ENCODE assay signal across 10 mouse cellular contexts in the genomic region with DNA sequence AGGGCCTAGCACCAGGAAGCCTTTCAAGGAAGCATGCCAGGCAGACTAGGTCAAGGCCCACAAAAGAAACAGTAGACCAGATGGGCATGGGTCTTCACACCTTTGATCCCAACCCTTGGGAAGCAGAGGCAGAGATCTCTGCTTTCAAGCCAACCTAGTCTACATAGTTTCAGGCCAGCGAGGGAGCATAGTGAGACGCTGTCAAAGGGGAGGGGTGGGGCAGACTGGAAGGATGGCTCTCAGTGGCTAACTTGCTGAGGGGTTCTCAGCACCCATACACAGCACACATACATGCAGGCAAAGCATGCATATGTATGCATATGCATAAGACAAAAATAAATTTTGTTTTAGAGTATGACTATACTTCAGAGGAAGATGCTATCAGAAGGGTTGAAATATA. TPM values are rescaled to one million over a fixed set of nuclear protein-coding genes. Genes with fewer than 3 reads are reported as not detected.
DNase-seq lines count a peak whose midpoint lies in the region; ATAC-seq and TF ChIP-seq lines count a peak whose summit lies in the region.
"Had no signal": no experiment of that assay in that cellular context is flagged by ENCODE, and none has a peak within 500 bp of the region (broad histone marks: within the 10 kb centered on the region; RNA-seq: fewer than 3 reads in every experiment).

No protein-coding gene starts in this region.

- TF ChIP-seq EP300 in heart, adult 2 months (IDR thresholded peaks at IDR 0.05; ENCODE audit: insufficient read depth, low read depth, low read length): no peak

- 31% methylated on average over 2 of the region's 2 CpGs for WGBS in heart, embryonic 16.5 days
- 28% methylated on average over 2 of the region's 2 CpGs for WGBS in heart, adult 2 months
- 25% methylated on average over 2 of the region's 2 CpGs for WGBS in embryonic facial prominence, embryonic 14.5 days
- 20% methylated on average over 2 of the region's 2 CpGs for WGBS in intestine, embryonic 14.5 days
- 3% methylated on average over 2 of the region's 2 CpGs for WGBS in midbrain, embryonic 15.5 days

- TF ChIP-seq CTCF in heart, adult 2 months (IDR thresholded peaks at IDR 0.05): no peak

- peak overlapping the region; percentile 83; the same call in 1 of the 2 replicates for H3K4me2 ChIP-seq in heart, embryonic 16.5 days (ENCODE audit: low read depth, low read length)
- H3K4me2 ChIP-seq in embryonic facial prominence, embryonic 14.5 days (ENCODE audit: low read depth, low read length): peak overlapping the region; percentile 90
- peak overlapping the region; percentile 75 for H3K4me2 ChIP-seq in intestine, embryonic 14.5 days (ENCODE audit: low read length)
- peak overlapping the region; percentile 67 for H3K4me2 ChIP-seq in midbrain, embryonic 15.5 days

- H3K4me1 ChIP-seq in heart, embryonic 16.5 days (ENCODE audit: control insufficient read depth, insufficient read depth, low read length): peaks cover 11% of the 10 kb centered on the region
- H3K4me1 ChIP-seq in heart, adult 2 months (ENCODE audit: control insufficient read depth, insufficient read depth, low read length): peaks cover 7% of the 10 kb centered on the region
- peaks cover 5% of the 10 kb centered on the region; the same call in 1 of the 2 replicates for H3K4me1 ChIP-seq in embryonic facial prominence, embryonic 14.5 days (ENCODE audit: control insufficient read depth, insufficient read depth, low read length)
- peaks cover 18% of the 10 kb centered on the region for H3K4me1 ChIP-seq in intestine, embryonic 14.5 days (replicated peaks; ENCODE audit: control insufficient read depth, insufficient read depth, low read length)
- peaks cover 22% of the 10 kb centered on the region for H3K4me1 ChIP-seq in midbrain, embryonic 15.5 days

- no peak for DNase-seq in heart, adult 2 months
- no peak for DNase-seq in embryonic facial prominence, embryonic 14.5 days (ENCODE audit: low spot score)
- DNase-seq in intestine, embryonic 14.5 days (ENCODE audit: low spot score): no peak
- DNase-seq in left cerebral cortex, adult 11 months (ENCODE audit: low spot score): no peak
- no peak for DNase-seq in cerebellum, adult 9-10 months
- DNase-seq in ovary, adult 18-20 months (ENCODE audit: low spot score): no peak
- DNase-seq: adrenal gland, adult 8-10 months had no signal

- H3K9ac ChIP-seq in heart, embryonic 16.5 days (ENCODE audit: low read length): no peak overlapping the region
- no peak overlapping the region for H3K9ac ChIP-seq in heart, adult 2 months (ENCODE audit: low read depth, low read length)
- H3K9ac ChIP-seq in embryonic facial prominence, embryonic 14.5 days (ENCODE audit: low read depth, low read length): no peak overlapping the region
- H3K9ac ChIP-seq in intestine, embryonic 14.5 days (ENCODE audit: low read length): no peak overlapping the region
- no peak overlapping the region for H3K9ac ChIP-seq in midbrain, embryonic 15.5 days

- TF ChIP-seq POLR2A in heart, adult 2 months (IDR thresholded peaks at IDR 0.05; ENCODE audit: insufficient read depth, low read depth, low read length): no peak

- no peak overlapping the region for H3K4me3 ChIP-seq in heart, embryonic 16.5 days (ENCODE audit: low read length)
- no peak overlapping the region for H3K4me3 ChIP-seq in heart, adult 2 months
- 0 out of 2 replicates have a peak overlapping the region, but pooled peaks have one; percentile 44 for H3K4me3 ChIP-seq in embryonic facial prominence, embryonic 14.5 days (ENCODE audit: low read depth, low read length)
- 0 out of 2 replicates have a peak overlapping the region, but pooled peaks have one; percentile 42 for H3K4me3 ChIP-seq in intestine, embryonic 14.5 days (ENCODE audit: low read depth, low read length)
- no peak overlapping the region for H3K4me3 ChIP-seq in midbrain, embryonic 15.5 days

- peak overlapping the region; percentile 89 for H3K27ac ChIP-seq in heart, embryonic 16.5 days (ENCODE audit: low read length)
- H3K27ac ChIP-seq in heart, adult 2 months: no peak overlapping the region
- H3K27ac ChIP-seq in embryonic facial prominence, embryonic 14.5 days (replicated peaks; ENCODE audit: low read depth, low read length): peak overlapping the region; percentile 93
- peak overlapping the region; percentile 93 for H3K27ac ChIP-seq in intestine, embryonic 14.5 days (ENCODE audit: low read depth)
- peak overlapping the region; percentile 92 for H3K27ac ChIP-seq in midbrain, embryonic 15.5 days

- no peak for ATAC-seq in heart, embryonic 16.5 days (replicated peaks; ENCODE audit: extremely low read depth, insufficient read depth, low FRiP score)
- no peak for ATAC-seq in embryonic facial prominence, embryonic 14.5 days (ENCODE audit: low read depth)
- ATAC-seq in intestine, embryonic 14.5 days (replicated peaks; ENCODE audit: low FRiP score, low TSS enrichment, low read depth): no peak
- 0 out of 2 replicates have a peak, but pooled peaks have one; percentile 7 for ATAC-seq in midbrain, embryonic 15.5 days (replicated peaks)

- no peaks in the 10 kb centered on the region for H3K9me3 ChIP-seq in heart, embryonic 16.5 days (replicated peaks; ENCODE audit: control insufficient read depth, low read length)
- no peaks in the 10 kb centered on the region for H3K9me3 ChIP-seq in embryonic facial prominence, embryonic 14.5 days (ENCODE audit: control insufficient read depth, low read length)
- H3K9me3 ChIP-seq in intestine, embryonic 14.5 days (ENCODE audit: control insufficient read depth, low read length): no peaks in the 10 kb centered on the region
- no peaks in the 10 kb centered on the region for H3K9me3 ChIP-seq in midbrain, embryonic 15.5 days

- peaks cover 9% of the 10 kb centered on the region for H3K36me3 ChIP-seq in heart, embryonic 16.5 days (ENCODE audit: control insufficient read depth, insufficient read depth)
- no peaks in the 10 kb centered on the region for H3K36me3 ChIP-seq in heart, adult 2 months (ENCODE audit: control insufficient read depth, insufficient read depth, low read length)
- peaks cover 24% of the 10 kb centered on the region; the same call in 1 of the 2 replicates for H3K36me3 ChIP-seq in embryonic facial prominence, embryonic 14.5 days (ENCODE audit: control insufficient read depth, insufficient read depth, low read length)
- peaks cover 24% of the 10 kb centered on the region for H3K36me3 ChIP-seq in intestine, embryonic 14.5 days (ENCODE audit: control insufficient read depth, insufficient read depth, low read length)
- peaks cover 20% of the 10 kb centered on the region; the same call in 1 of the 2 replicates for H3K36me3 ChIP-seq in midbrain, embryonic 15.5 days (replicated peaks)

- H3K79me2 ChIP-seq in heart, adult 2 months (replicated peaks; ENCODE audit: control insufficient read depth, insufficient read depth, low read length): no peaks in the 10 kb centered on the region

- no peaks in the 10 kb centered on the region for H3K27me3 ChIP-seq in heart, embryonic 16.5 days (ENCODE audit: control insufficient read depth, insufficient read depth, low read length)
- H3K27me3 ChIP-seq in heart, adult 2 months (ENCODE audit: control insufficient read depth, insufficient read depth, low read length): no peaks in the 10 kb centered on the region
- no peaks in the 10 kb centered on the region for H3K27me3 ChIP-seq in embryonic facial prominence, embryonic 14.5 days (replicated peaks; ENCODE audit: control insufficient read depth, insufficient read depth, low read length)
- H3K27me3 ChIP-seq in intestine, embryonic 14.5 days (replicated peaks; ENCODE audit: control insufficient read depth, insufficient read depth, low read length): no peaks in the 10 kb centered on the region
- no peaks in the 10 kb centered on the region for H3K27me3 ChIP-seq in midbrain, embryonic 15.5 days (replicated peaks)
- H3K27me3 ChIP-seq: CH12.LX had no signal

- intact Hi-C loops in heart, adult 2 months (cut with DNase I): loop anchor here (2.0 to 5.0 kb wide), 2 partner anchors 55 to 88 kb away; no protein-coding TSS in a partner anchor

RNA-seq across cellular contexts. Expression of gene Urm1, which starts 0.5 kb away (rescaled TPM):
- polyA plus RNA-seq in heart, embryonic 16.5 days (2015; fragmentation: Nextera tagmentation; extraction: Ambion mirVana): 16.3 and 17.2 TPM in 2 replicates
- 10 to 100 TPM; 31.7 to 34.4 TPM for total RNA-seq in heart, adult 2 months (2021)
- 30.5 and 38.3 TPM in 2 replicates for polyA plus RNA-seq in heart, adult 2 months (2012; rRNA removed)
- polyA plus RNA-seq in embryonic facial prominence, embryonic 14.5 days (2014; fragmentation: Nextera tagmentation; extraction: Ambion mirVana): 20.3 and 21.6 TPM in 2 replicates
- polyA plus RNA-seq in intestine, embryonic 14.5 days (2014; fragmentation: Nextera tagmentation; extraction: Ambion mirVana): 26.7 and 26.9 TPM in 2 replicates
- 20.9 and 28.3 TPM in 2 replicates for polyA plus RNA-seq in midbrain, embryonic 15.5 days (2015; fragmentation: Nextera tagmentation; extraction: Ambion mirVana)

RNA-seq across cellular contexts. Expression of gene Slc27a4, which starts 16.9 kb away (rescaled TPM):
- polyA plus RNA-seq in heart, embryonic 16.5 days (2015; fragmentation: Nextera tagmentation; extraction: Ambion mirVana): 10.6 and 11.5 TPM in 2 replicates
- 10 to 100 TPM; 16.6 to 18.0 TPM for total RNA-seq in heart, adult 2 months (2021)
- polyA plus RNA-seq in heart, adult 2 months (2012; rRNA removed): 17.0 and 22.6 TPM in 2 replicates
- 15.0 and 15.7 TPM in 2 replicates for polyA plus RNA-seq in embryonic facial prominence, embryonic 14.5 days (2014; fragmentation: Nextera tagmentation; extraction: Ambion mirVana)
- polyA plus RNA-seq in intestine, embryonic 14.5 days (2014; fragmentation: Nextera tagmentation; extraction: Ambion mirVana): 16.0 and 16.2 TPM in 2 replicates
- 45.9 and 50.9 TPM in 2 replicates for polyA plus RNA-seq in midbrain, embryonic 15.5 days (2015; fragmentation: Nextera tagmentation; extraction: Ambion mirVana)

RNA-seq across cellular contexts. Expression of gene Trub2, which starts 31.1 kb away (rescaled TPM):
- polyA plus RNA-seq in heart, embryonic 16.5 days (2015; fragmentation: Nextera tagmentation; extraction: Ambion mirVana): 26.4 and 29.6 TPM in 2 replicates
- 10 to 100 TPM; 24.4 to 32.5 TPM for total RNA-seq in heart, adult 2 months (2021)
- polyA plus RNA-seq in heart, adult 2 months (2012; rRNA removed): 34.0 and 44.3 TPM in 2 replicates
- polyA plus RNA-seq in embryonic facial prominence, embryonic 14.5 days (2014; fragmentation: Nextera tagmentation; extraction: Ambion mirVana): 20.4 and 24.4 TPM in 2 replicates
- 33.3 and 34.6 TPM in 2 replicates for polyA plus RNA-seq in intestine, embryonic 14.5 days (2014; fragmentation: Nextera tagmentation; extraction: Ambion mirVana)
- 39.4 and 39.8 TPM in 2 replicates for polyA plus RNA-seq in midbrain, embryonic 15.5 days (2015; fragmentation: Nextera tagmentation; extraction: Ambion mirVana)

RNA-seq across cellular contexts. Expression of gene Coq4, which starts 32.1 kb away (rescaled TPM):
- polyA plus RNA-seq in heart, embryonic 16.5 days (2015; fragmentation: Nextera tagmentation; extraction: Ambion mirVana): 27.2 and 31.4 TPM in 2 replicates
- 10 to 100 TPM; 15.8 to 22.7 TPM for total RNA-seq in heart, adult 2 months (2021)
- 28.6 and 38.6 TPM in 2 replicates for polyA plus RNA-seq in heart, adult 2 months (2012; rRNA removed)
- 26.3 and 29.4 TPM in 2 replicates for polyA plus RNA-seq in embryonic facial prominence, embryonic 14.5 days (2014; fragmentation: Nextera tagmentation; extraction: Ambion mirVana)
- polyA plus RNA-seq in intestine, embryonic 14.5 days (2014; fragmentation: Nextera tagmentation; extraction: Ambion mirVana): 48.3 and 50.0 TPM in 2 replicates
- 40.2 and 40.9 TPM in 2 replicates for polyA plus RNA-seq in midbrain, embryonic 15.5 days (2015; fragmentation: Nextera tagmentation; extraction: Ambion mirVana)

RNA-seq across cellular contexts. Expression of gene Cercam, which starts 49.6 kb away (rescaled TPM):
- polyA plus RNA-seq in heart, embryonic 16.5 days (2015; fragmentation: Nextera tagmentation; extraction: Ambion mirVana): 16.8 and 21.5 TPM in 2 replicates
- 1 to 10 TPM; 3.0 to 4.1 TPM for total RNA-seq in heart, adult 2 months (2021)
- polyA plus RNA-seq in heart, adult 2 months (2012; rRNA removed): 6.9 and 9.1 TPM in 2 replicates
- polyA plus RNA-seq in embryonic facial prominence, embryonic 14.5 days (2014; fragmentation: Nextera tagmentation; extraction: Ambion mirVana): 29.2 and 32.8 TPM in 2 replicates
- 20.2 and 22.4 TPM in 2 replicates for polyA plus RNA-seq in intestine, embryonic 14.5 days (2014; fragmentation: Nextera tagmentation; extraction: Ambion mirVana)
- 18.1 and 19.0 TPM in 2 replicates for polyA plus RNA-seq in midbrain, embryonic 15.5 days (2015; fragmentation: Nextera tagmentation; extraction: Ambion mirVana)

Comparison
In these comparisons a context has a peak if more than half of its experiments do, and no peak if none do; other contexts are left out.
1. H3K4me3 ChIP-seq: peak in embryonic facial prominence, embryonic 14.5 days (single experiment) and intestine, embryonic 14.5 days (single experiment); none in heart, embryonic 16.5 days (single experiment), heart, adult 2 months (single experiment) and midbrain, embryonic 15.5 days (single experiment).
2. Peak in every context shown above with its lines, with median percentiles within 50 percentile points of each other: H3K4me2 ChIP-seq.